Mouse (Mus musculus): ENCODE measurements around the gene M6pr.
A peak's percentile ranks its signal among the peaks of the same experiment; 100 is the strongest.
"Not testable (repeated sequence)": the region's sequence is repeated elsewhere in the genome, so short reads cannot be mapped to it uniquely, and the experiment has no call there.

M6pr gene

DNA sequence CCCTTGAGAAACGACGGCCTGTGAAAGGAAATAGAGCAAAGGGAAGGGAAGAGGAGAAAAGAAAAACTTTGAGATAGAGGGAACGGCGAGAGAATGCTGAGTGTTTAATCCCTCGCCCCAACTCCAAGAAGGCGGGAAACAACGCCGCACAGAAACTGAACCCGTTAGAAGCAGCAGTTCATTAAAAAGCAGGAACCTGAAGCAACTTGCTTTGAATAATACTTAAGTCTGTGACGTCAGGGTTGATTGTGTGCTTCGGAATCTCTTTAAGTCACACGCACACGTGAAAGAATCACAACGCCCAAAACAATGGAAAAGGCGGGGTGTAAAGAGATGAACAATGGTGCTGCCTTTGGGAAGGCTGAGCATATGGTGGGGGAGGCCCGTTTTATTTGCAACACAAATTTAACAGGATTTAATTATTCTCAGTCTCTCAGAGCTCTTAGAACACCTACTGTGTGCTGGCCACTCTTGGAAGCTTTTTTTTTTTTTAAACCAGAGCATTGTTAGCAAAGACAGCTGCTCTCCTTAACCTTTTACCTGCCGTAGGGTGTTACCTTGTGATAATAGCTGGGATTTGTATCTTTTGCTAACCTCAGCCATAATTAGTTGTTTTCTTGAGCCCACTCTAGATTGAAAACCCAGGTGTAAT lies 32.0 kb downstream of the M6pr start, which contains the start of gene Phc1:
Gene Phc1 (minus strand): TSS at position 213 of the 652 bp plus-strand sequence.
- DNase-seq (ENCODE audit: low read depth in 1 of 2, low spot score in 2 of 2), result peak in 1 of 2 experiments; percentile 4

DNA sequence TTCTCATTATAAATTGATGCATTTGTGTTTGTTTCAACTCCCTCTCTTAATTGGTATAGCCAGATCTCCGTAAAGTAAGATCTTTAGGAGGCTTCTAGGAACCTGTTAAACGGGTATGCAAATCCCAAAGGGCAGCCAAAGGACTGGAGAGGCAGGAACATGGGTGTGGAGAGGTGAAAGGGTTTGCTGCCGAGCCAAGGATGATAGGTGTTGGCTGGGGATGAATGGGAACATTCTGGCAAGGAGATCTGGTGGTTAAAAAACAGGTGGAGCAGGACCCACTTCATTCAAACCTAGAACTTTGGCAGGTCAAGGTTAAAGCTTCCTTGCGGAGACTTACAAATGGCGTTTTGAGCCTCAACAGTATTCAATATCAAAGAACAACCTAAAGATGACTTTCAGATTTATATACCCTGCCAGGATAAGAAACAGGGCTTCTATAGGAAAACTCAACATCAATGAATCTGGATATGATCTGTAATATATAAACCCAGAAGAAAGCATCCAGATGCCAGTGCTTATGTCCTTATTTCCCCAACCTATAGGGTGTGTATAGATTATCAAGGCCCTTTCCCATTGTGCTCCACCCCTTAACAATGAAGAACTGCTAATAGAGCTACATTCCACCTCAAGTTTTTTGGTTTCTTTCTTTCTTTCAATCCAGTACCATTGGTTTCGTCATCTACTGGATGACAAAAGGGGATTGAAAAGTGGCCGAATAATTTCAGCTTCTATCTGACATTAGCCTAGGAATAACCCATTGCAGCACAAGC lies 32.7 kb downstream of the M6pr start:
- DNase-seq (ENCODE audit: low read depth in 1 of 2, low spot score in 2 of 2), result no peak

DNA sequence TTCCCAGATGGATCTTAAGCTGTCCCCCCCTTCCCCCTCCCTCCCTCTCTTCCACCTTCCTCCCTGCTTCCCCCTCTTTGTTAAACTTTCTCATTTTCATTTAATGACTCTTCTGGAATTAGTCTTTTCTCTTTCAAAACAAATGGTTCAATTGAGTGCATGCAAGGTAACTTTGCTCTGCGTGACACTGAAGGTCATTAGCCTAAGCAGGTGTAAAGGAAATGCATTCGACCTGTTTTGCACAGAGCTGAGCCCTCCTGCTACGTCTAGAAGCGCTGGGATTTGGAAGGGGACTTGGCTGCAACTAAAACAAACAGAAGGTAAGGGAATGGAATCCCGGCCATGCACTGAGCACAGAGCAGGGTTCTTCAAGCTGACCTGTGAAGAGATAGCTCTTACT lies 33.6 kb downstream of the M6pr start:
- DNase-seq (ENCODE audit: low read depth in 1 of 2, low spot score in 2 of 2), result no peak

DNA sequence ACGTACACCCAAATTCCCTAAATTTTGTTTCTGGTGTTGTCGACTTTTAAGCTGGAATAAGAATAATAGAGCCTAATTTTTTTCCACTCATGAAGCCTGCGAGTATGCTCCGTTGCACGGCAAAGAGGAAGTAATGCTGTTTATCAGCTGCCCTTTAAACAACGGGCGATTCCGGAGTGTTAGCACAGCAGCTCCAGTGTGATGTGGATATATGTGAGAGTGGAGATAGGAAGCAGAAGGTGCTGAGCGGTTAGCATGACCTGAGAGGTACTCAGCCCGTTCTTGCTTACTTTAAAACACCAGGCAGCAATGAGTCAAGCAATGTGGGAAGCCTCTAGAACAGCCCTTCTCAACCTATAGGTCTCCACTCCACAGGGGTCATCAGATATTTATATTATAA lies 35.2 kb downstream of the M6pr start:
- no peak for DNase-seq (ENCODE audit: low read depth in 1 of 2, low spot score in 2 of 2)

DNA sequence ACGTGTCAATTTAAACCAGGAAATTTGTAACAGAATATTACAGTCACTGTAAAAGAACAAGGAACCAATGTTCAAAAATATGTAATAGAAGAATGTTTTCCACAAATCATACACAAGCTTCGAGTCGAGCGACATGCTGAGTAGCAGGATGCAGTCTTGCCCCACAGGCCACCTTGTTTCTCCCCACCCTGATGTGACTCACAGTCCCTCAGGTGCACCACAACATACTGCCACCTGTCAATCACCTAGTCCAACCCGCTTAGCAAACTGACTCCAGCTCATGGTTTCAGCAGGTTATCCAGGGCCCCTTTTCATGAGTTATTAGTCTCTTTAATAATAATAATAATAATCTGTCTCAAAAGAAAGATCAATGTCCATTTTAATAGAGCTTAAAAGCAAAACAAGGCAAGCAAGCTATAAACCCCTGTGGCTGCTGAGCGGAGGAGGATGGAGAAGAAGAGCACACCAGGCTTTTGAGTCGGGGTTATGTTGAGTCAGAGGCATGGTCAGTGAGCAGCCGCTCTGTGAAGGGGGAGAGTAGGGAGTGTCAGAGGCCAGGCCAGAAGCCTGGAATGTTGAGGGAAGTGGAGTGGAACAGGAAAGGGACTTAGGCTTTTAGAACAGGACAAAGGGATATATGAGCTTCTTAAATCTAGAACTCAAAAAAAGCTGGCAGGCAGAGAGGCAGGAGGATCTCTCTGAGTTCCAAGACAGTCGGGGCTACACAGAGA lies 36.0 kb downstream of the M6pr start:
- DNase-seq (ENCODE audit: low read depth in 1 of 2, low spot score in 2 of 2), result no peak

DNA sequence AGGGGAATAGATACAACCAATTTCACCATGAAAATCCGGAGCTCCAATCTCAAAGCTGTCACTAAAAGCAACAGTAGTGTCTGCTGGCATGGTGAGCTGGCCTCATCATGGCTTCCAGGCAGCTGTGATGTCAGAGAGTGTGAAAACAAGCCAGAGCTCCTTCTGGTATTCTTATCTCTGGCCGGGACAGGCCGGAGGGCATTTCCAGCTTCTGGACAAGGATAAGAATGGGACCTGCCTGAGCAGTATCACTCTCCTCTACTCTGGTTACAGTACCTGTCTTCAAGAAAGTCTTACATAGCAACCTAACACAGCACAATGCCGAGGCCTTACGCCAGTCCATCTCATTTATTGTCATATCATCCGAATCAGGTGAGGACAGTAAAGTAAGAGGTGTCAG lies 37.2 kb downstream of the M6pr start:
- DNase-seq (ENCODE audit: low read depth in 1 of 2, low spot score in 2 of 2), result no peak

DNA sequence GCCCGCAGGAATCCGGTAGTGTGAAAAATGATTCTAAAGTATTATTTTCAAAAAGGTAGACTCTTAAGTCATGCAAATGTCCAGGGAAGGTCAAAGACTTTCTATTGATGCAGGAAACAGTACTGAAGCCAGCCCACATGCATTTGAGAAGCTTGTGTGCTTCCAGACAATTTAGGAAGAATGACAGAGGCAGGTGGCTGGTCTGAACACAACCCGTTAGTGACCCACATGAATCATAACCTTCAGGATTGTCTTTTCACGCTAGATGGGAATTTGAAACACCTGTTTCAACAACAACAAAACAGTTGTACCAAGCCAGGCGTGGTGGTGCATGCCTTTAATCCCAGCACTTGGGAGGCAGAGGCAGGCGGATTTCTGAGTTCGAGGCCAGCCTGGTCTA lies 37.9 kb downstream of the M6pr start:
- no peak for DNase-seq (ENCODE audit: low read depth in 1 of 2, low spot score in 2 of 2)

DNA sequence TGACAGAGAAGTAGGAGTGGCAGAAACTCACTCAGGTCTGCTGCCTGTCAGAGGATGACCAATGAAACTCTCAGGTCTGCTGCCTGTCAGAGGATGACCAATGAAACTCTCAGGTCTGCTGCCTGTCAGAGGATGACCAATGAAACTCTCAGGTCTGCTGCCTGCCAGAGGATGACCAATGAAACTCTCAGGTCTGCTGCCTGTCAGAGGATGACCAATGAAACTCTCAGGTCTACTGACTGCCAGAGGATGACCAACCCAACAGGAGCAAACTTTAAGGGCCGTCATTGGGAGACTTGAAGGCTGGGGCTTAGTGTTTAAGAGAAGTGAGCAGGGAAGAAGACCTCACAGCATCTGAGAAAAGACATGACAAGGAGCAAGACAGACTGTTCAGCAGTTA lies 38.8 kb downstream of the M6pr start:
- not testable (repeated sequence) for DNase-seq (ENCODE audit: low read depth in 1 of 2, low spot score in 2 of 2)

DNA sequence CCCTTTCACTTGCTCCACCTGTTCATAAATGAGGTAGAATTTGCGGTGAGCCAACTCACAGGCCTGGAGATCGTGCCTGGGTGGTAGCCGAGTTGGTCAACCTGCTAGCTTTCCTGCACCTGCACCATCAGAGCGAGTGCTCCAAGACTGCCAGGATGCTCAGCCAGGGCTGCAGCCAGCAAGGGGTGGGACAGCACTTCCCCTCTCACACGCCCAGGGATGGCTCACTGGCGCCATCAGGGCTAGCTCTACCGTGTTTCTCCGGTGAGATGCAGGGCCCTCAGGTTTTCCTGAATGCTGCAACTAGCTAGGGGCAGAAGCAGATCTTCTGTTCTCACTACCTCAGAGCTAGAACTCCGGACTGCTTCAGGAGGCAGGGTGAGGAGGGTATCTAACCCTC lies 47.4 kb downstream of the M6pr start:
- DNase-seq (ENCODE audit: low read depth in 1 of 2, low spot score in 2 of 2), result no peak

DNA sequence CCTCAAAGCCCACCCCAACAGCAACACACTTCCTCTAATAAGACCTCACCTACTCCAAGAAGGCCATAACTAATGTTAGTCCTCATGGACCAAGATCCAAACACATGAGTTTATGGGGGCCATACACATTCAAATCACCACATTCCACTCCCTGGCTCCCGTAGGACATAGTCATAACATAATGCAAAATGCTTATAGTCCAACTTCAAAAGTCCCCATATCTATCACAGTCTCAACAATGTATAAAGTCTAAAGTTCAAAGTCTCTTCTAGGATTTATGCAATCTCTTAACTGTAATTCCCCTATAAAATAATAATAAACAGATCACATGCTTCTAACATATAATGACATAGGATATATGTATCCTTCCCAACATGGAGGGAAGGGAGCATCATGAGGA lies 48.6 kb downstream of the M6pr start:
- no peak for DNase-seq (ENCODE audit: low read depth in 1 of 2, low spot score in 2 of 2)

DNA sequence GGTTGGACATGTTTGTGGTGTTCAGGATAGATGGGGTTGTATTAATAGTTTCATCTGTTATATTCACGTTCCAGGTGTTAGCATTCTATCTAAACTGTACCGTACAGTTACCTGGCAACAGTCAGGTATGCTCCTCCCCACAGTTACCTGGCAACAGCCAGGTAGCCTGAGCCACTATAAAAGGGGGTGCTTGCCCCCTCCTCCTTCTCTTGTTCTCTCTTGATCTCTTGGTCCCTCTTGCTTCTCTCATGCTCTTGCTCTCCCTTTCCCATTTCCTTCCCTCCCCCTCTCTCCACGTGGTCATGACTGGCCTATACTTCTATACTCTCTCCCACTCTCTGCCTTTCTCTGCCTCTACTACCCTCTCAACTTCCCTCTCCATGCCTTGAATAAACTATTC lies 57.2 kb downstream of the M6pr start:
- no peak for DNase-seq (ENCODE audit: low read depth in 1 of 2, low spot score in 2 of 2)

DNA sequence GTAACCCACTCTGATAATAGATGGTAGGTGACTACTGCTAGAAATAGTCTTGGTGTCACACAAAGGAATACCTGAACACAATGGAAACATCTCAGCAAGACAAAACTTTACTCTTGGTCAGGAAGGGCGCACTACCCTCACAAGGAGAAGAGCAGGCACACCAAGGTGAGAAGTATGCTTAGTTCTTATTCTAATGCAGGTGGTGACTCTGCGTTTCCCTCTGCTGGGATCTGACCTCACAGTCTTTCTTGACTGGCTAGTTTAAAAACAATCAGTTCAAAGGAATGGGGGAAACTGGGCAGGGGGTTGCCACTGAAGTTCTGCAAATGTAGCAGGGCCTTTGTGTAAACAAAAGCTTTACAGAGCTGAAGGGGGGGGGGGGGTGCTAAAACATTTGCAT lies 57.8 kb downstream of the M6pr start:
- no peak for DNase-seq (ENCODE audit: low read depth in 1 of 2, low spot score in 2 of 2)

DNA sequence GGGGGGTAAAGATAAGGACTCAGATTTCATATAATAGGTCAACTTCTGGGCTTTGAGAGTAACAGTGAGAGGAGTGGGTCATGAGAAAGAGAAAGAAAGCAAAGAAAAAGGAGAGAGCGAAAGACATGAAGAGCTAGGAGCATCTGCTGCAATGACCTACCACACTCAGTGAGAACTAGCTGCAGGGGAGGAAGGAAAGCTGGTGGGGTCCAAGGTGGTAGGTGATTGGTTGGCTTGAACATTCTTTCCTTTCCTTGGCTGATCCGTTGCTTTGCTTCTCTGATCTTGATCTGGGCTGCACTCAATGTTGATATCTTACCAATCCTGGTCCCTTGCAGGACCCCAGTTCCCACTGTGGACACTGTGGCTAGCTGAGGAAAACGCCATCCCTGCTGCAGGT lies 58.5 kb downstream of the M6pr start:
- no peak for DNase-seq (ENCODE audit: low read depth in 1 of 2, low spot score in 2 of 2)
